Mouse (Mus musculus) erythroblast, embryonic 14.5 days (primary cell): ENCODE measurements around the gene Tbccd1.

Experiments used
- GATA1 ChIP-seq: IDR thresholded peaks from 2 replicates; pipeline ENCODE4 v1.6.1; 2012; ENCODE audit warnings: low read length, inconsistent platforms, mixed read lengths
- TAL1 ChIP-seq: IDR thresholded peaks from 3 replicates; pipeline ENCODE4 v1.6.1; 2012; ENCODE audit warnings: low read length, inconsistent platforms, mixed read lengths

GRCm38 (mm10) chr16:22811477-22811876, 46.0 kb downstream of the Tbccd1 start, which contains the start of gene Crygs:
- TF ChIP-seq GATA1: no peak
- TF ChIP-seq TAL1: no peak
